Mouse (Mus musculus): Measurements from ENCODE around the gene Mb21d2. TPM values are rescaled to one million over a fixed set of nuclear protein-coding genes. Genes with fewer than 3 reads are reported as not detected.

Mb21d2 gene
- total RNA-seq, 2 experiments from 2014 or later: 8.3 to 9.1 TPM

- DNase-seq: no peak
These were observed 26.6 kb downstream of the Mb21d2 start for GRCm38 (mm10) chr16:28902620-28903565.

GRCm38 (mm10) chr16:28899161-28899540 is 30.3 kb downstream of the Mb21d2 start:
- no peak for DNase-seq

- DNase-seq: no peak
These were observed 30.8 kb downstream of the Mb21d2 start for GRCm38 (mm10) chr16:28898509-28899160.

GRCm38 (mm10) chr16:28896571-28896970 is 32.9 kb downstream of the Mb21d2 start:
- no peak for DNase-seq

- DNase-seq: no peak
These were observed 34.6 kb downstream of the Mb21d2 start for GRCm38 (mm10) chr16:28894872-28895271.

- DNase-seq: no peak
These were observed 36.2 kb downstream of the Mb21d2 start for GRCm38 (mm10) chr16:28893266-28893665.

- no peak for DNase-seq
These were observed 43.2 kb downstream of the Mb21d2 start for GRCm38 (mm10) chr16:28886201-28886745.

- DNase-seq: no peak
These were observed 44.0 kb downstream of the Mb21d2 start for GRCm38 (mm10) chr16:28885474-28885873.

GRCm38 (mm10) chr16:28884661-28885060 is 44.8 kb downstream of the Mb21d2 start:
- DNase-seq: no peak

- DNase-seq: no peak
These were observed 45.8 kb downstream of the Mb21d2 start for GRCm38 (mm10) chr16:28883649-28884048.

- no peak for DNase-seq
These were observed 46.6 kb downstream of the Mb21d2 start for GRCm38 (mm10) chr16:28882687-28883428.

GRCm38 (mm10) chr16:28881787-28882186 is 47.7 kb downstream of the Mb21d2 start:
- DNase-seq: no peak

- no peak for DNase-seq
These were observed 48.7 kb downstream of the Mb21d2 start for GRCm38 (mm10) chr16:28880756-28881155.

GRCm38 (mm10) chr16:28880307-28880681 is 49.2 kb downstream of the Mb21d2 start:
- DNase-seq: no peak

GRCm38 (mm10) chr16:28879636-28880306 is 49.7 kb downstream of the Mb21d2 start:
- DNase-seq: no peak

- DNase-seq: no peak
These were observed 52.3 kb downstream of the Mb21d2 start for GRCm38 (mm10) chr16:28877162-28877662.

- no peak for DNase-seq
These were observed 56.0 kb downstream of the Mb21d2 start for GRCm38 (mm10) chr16:28873404-28873895.

GRCm38 (mm10) chr16:28870860-28871259 is 58.6 kb downstream of the Mb21d2 start:
- no peak for DNase-seq

GRCm38 (mm10) chr16:28870456-28870855 is 59.0 kb downstream of the Mb21d2 start:
- DNase-seq: no peak

GRCm38 (mm10) chr16:28868864-28869263 is 60.6 kb downstream of the Mb21d2 start:
- DNase-seq: no peak

- no peak for DNase-seq
These were observed 62.7 kb downstream of the Mb21d2 start for GRCm38 (mm10) chr16:28866584-28867295.
